Comparison of ENCODE assay signal across 21 mouse cellular contexts in genomic region chr2:83681785-83682184, GRCm38 (mm10). TPM values are rescaled to one million over a fixed set of nuclear protein-coding genes. Genes with fewer than 3 reads are reported as not detected.
A peak's percentile ranks its signal among the peaks of the same experiment; 100 is the strongest.
DNase-seq lines count a peak whose midpoint lies in the region; ATAC-seq and TF ChIP-seq lines count a peak whose summit lies in the region.
"Had no signal": no experiment of that assay in that cellular context is flagged by ENCODE, and none has a peak within 500 bp of the region (broad histone marks: within the 10 kb centered on the region; RNA-seq: fewer than 3 reads in every experiment).

No protein-coding gene starts in this region.

- H3K36me3 ChIP-seq in kidney, embryonic 14.5 days (ENCODE audit: control insufficient read depth, insufficient read depth, low read length): no peaks in the 10 kb centered on the region
- H3K36me3 ChIP-seq in midbrain, embryonic 11.5 days (ENCODE audit: control insufficient read depth, insufficient read depth, low read length): no peaks in the 10 kb centered on the region
- no peaks in the 10 kb centered on the region for H3K36me3 ChIP-seq in midbrain, embryonic 15.5 days (replicated peaks)
- no peaks in the 10 kb centered on the region for H3K36me3 ChIP-seq in neural tube, embryonic 12.5 days
- H3K36me3 ChIP-seq in forebrain, embryonic 15.5 days: no peaks in the 10 kb centered on the region
- H3K36me3 ChIP-seq in liver, postnatal 0 days (replicated peaks; ENCODE audit: insufficient read depth, low read length): no peaks in the 10 kb centered on the region
- H3K36me3 ChIP-seq: heart, embryonic 13.5 days; hindbrain, embryonic 15.5 days; limb, embryonic 12.5 days; liver, embryonic 12.5 days had no signal

- DNase-seq in kidney, postnatal 25 days: no peak
- peak; percentile 69 for DNase-seq in midbrain, embryonic 11.5 days (ENCODE audit: low spot score, missing footprints)
- no peak for DNase-seq in liver, postnatal 0 days
- DNase-seq: adrenal gland, postnatal 14 days; cerebellum, adult 11 months; cerebellum, postnatal 14 days; gastrocnemius, postnatal 14 days; heart, adult 18-20 months; kidney, adult 18-20 months; retina, postnatal 1 day had no signal

- no peaks in the 10 kb centered on the region for H3K27me3 ChIP-seq in kidney, embryonic 14.5 days (ENCODE audit: control insufficient read depth, insufficient read depth, low read length)
- H3K27me3 ChIP-seq in midbrain, embryonic 11.5 days (ENCODE audit: control insufficient read depth, insufficient read depth, low read length): no peaks in the 10 kb centered on the region
- no peaks in the 10 kb centered on the region for H3K27me3 ChIP-seq in midbrain, embryonic 15.5 days (replicated peaks)
- no peaks in the 10 kb centered on the region for H3K27me3 ChIP-seq in neural tube, embryonic 12.5 days (replicated peaks)
- no peaks in the 10 kb centered on the region for H3K27me3 ChIP-seq in forebrain, embryonic 15.5 days
- no peaks in the 10 kb centered on the region for H3K27me3 ChIP-seq in liver, postnatal 0 days (ENCODE audit: insufficient read depth, low read length)
- H3K27me3 ChIP-seq: CH12.LX; forebrain, embryonic 13.5 days; heart, embryonic 13.5 days; hindbrain, embryonic 15.5 days; limb, embryonic 12.5 days; liver, embryonic 12.5 days; megakaryocyte, embryonic 14.5 days had no signal

- no peaks in the 10 kb centered on the region for H3K9me3 ChIP-seq in kidney, embryonic 14.5 days (ENCODE audit: control insufficient read depth, low read length)
- no peaks in the 10 kb centered on the region for H3K9me3 ChIP-seq in midbrain, embryonic 11.5 days (ENCODE audit: control insufficient read depth, low read length)
- H3K9me3 ChIP-seq in midbrain, embryonic 15.5 days: no peaks in the 10 kb centered on the region
- H3K9me3 ChIP-seq in neural tube, embryonic 12.5 days: no peaks in the 10 kb centered on the region
- no peaks in the 10 kb centered on the region for H3K9me3 ChIP-seq in forebrain, embryonic 15.5 days
- no peaks in the 10 kb centered on the region for H3K9me3 ChIP-seq in liver, postnatal 0 days (ENCODE audit: low read length)
- H3K9me3 ChIP-seq: forebrain, embryonic 13.5 days; heart, embryonic 13.5 days; hindbrain, embryonic 15.5 days; limb, embryonic 12.5 days; liver, embryonic 12.5 days; megakaryocyte, embryonic 14.5 days had no signal

- peaks cover 3% of the 10 kb centered on the region; the same call in 1 of the 2 replicates for H3K4me1 ChIP-seq in kidney, embryonic 14.5 days (ENCODE audit: control insufficient read depth, insufficient read depth, low read length)
- no peaks in the 10 kb centered on the region for H3K4me1 ChIP-seq in midbrain, embryonic 11.5 days (ENCODE audit: control insufficient read depth, insufficient read depth, low read length)
- no peaks in the 10 kb centered on the region for H3K4me1 ChIP-seq in midbrain, embryonic 15.5 days
- H3K4me1 ChIP-seq in neural tube, embryonic 12.5 days: peaks cover 10% of the 10 kb centered on the region; the same call in 1 of the 2 replicates
- no peaks in the 10 kb centered on the region for H3K4me1 ChIP-seq in forebrain, embryonic 15.5 days
- H3K4me1 ChIP-seq in liver, postnatal 0 days (ENCODE audit: insufficient read depth): no peaks in the 10 kb centered on the region
- H3K4me1 ChIP-seq: forebrain, embryonic 13.5 days; hindbrain, embryonic 15.5 days; limb, embryonic 12.5 days; megakaryocyte, embryonic 14.5 days had no signal

- TF ChIP-seq CTCF in liver, postnatal 0 days (IDR thresholded peaks at IDR 0.05; ENCODE audit: low read depth): no peak

- H3K4me3 ChIP-seq in kidney, embryonic 14.5 days (ENCODE audit: low read length): no peak overlapping the region
- H3K4me3 ChIP-seq in midbrain, embryonic 11.5 days (ENCODE audit: low read depth, low read length): no peak overlapping the region
- no peak overlapping the region for H3K4me3 ChIP-seq in midbrain, embryonic 15.5 days
- H3K4me3 ChIP-seq in neural tube, embryonic 12.5 days: no peak overlapping the region
- H3K4me3 ChIP-seq in forebrain, embryonic 15.5 days: no peak overlapping the region
- H3K4me3 ChIP-seq in liver, postnatal 0 days (ENCODE audit: low read depth, low read length): no peak overlapping the region
- H3K4me3 ChIP-seq: forebrain, embryonic 13.5 days; heart, embryonic 13.5 days; hindbrain, embryonic 15.5 days; limb, embryonic 12.5 days; liver, embryonic 12.5 days; megakaryocyte, embryonic 14.5 days had no signal

- no peak overlapping the region for H3K4me2 ChIP-seq in kidney, embryonic 14.5 days (replicated peaks; ENCODE audit: low read depth, low read length)
- H3K4me2 ChIP-seq in midbrain, embryonic 11.5 days: no peak overlapping the region
- no peak overlapping the region for H3K4me2 ChIP-seq in midbrain, embryonic 15.5 days
- H3K4me2 ChIP-seq in neural tube, embryonic 12.5 days (replicated peaks): 0 out of 2 replicates have a peak overlapping the region, but pooled peaks have one; percentile 25
- H3K4me2 ChIP-seq in forebrain, embryonic 15.5 days (replicated peaks): no peak overlapping the region
- H3K4me2 ChIP-seq in liver, postnatal 0 days (ENCODE audit: low read depth, low read length): no peak overlapping the region
- H3K4me2 ChIP-seq: forebrain, embryonic 13.5 days; heart, embryonic 13.5 days; hindbrain, embryonic 15.5 days; limb, embryonic 12.5 days; liver, embryonic 12.5 days had no signal

- WGBS in kidney, embryonic 14.5 days: 34% methylated on average over 6 of the region's 6 CpGs
- 92% methylated on average over 6 of the region's 6 CpGs for WGBS in midbrain, embryonic 11.5 days
- 93% methylated on average over 6 of the region's 6 CpGs for WGBS in midbrain, embryonic 15.5 days
- 12% methylated on average over 6 of the region's 6 CpGs for WGBS in neural tube, embryonic 12.5 days
- 74% methylated on average over 6 of the region's 6 CpGs for WGBS in forebrain, embryonic 15.5 days
- WGBS in liver, postnatal 0 days (ENCODE audit: insufficient replicate concordance): 76% methylated on average over 6 of the region's 6 CpGs

- no peak for TF ChIP-seq EP300 in liver, postnatal 0 days (IDR thresholded peaks at IDR 0.05; ENCODE audit: low read depth)

- H3K27ac ChIP-seq in kidney, embryonic 14.5 days (ENCODE audit: low read depth, low read length): peak overlapping the region; percentile 20; the same call in 1 of the 2 replicates
- H3K27ac ChIP-seq in midbrain, embryonic 11.5 days (ENCODE audit: low read depth, low read length): no peak overlapping the region
- no peak overlapping the region for H3K27ac ChIP-seq in midbrain, embryonic 15.5 days
- H3K27ac ChIP-seq in neural tube, embryonic 12.5 days: no peak overlapping the region
- no peak overlapping the region for H3K27ac ChIP-seq in forebrain, embryonic 15.5 days (replicated peaks)
- H3K27ac ChIP-seq in liver, postnatal 0 days (ENCODE audit: low read depth): no peak overlapping the region
- H3K27ac ChIP-seq: forebrain, embryonic 13.5 days; hindbrain, embryonic 15.5 days; limb, embryonic 12.5 days; liver, embryonic 12.5 days had no signal

- H3K9ac ChIP-seq in kidney, embryonic 14.5 days (ENCODE audit: low read depth, low read length): no peak overlapping the region
- H3K9ac ChIP-seq in midbrain, embryonic 11.5 days (ENCODE audit: low read length): no peak overlapping the region
- H3K9ac ChIP-seq in midbrain, embryonic 15.5 days: no peak overlapping the region
- no peak overlapping the region for H3K9ac ChIP-seq in neural tube, embryonic 12.5 days
- no peak overlapping the region for H3K9ac ChIP-seq in forebrain, embryonic 15.5 days (replicated peaks)
- H3K9ac ChIP-seq in liver, postnatal 0 days (replicated peaks): no peak overlapping the region
- H3K9ac ChIP-seq: forebrain, embryonic 13.5 days; heart, embryonic 13.5 days; hindbrain, embryonic 15.5 days; limb, embryonic 12.5 days; liver, embryonic 12.5 days had no signal

- ATAC-seq in kidney, embryonic 14.5 days (ENCODE audit: low FRiP score, low TSS enrichment): peak; percentile 73
- ATAC-seq in midbrain, embryonic 11.5 days (ENCODE audit: low FRiP score): no peak
- no peak for ATAC-seq in midbrain, embryonic 15.5 days (replicated peaks)
- ATAC-seq in neural tube, embryonic 12.5 days (ENCODE audit: low FRiP score, low read depth): peak; percentile 90
- ATAC-seq in forebrain, embryonic 15.5 days (replicated peaks): no peak
- no peak for ATAC-seq in liver, postnatal 0 days
- ATAC-seq: forebrain, embryonic 13.5 days; liver, embryonic 12.5 days had no signal

RNA-seq across cellular contexts. Expression of gene Zc3h15, which starts 37.5 kb away (rescaled TPM):
- polyA plus RNA-seq in kidney, embryonic 14.5 days (2014; fragmentation: Nextera tagmentation; extraction: Ambion mirVana): 145 and 169 TPM in 2 replicates
- 178 and 195 TPM in 2 replicates for polyA plus RNA-seq in midbrain, embryonic 11.5 days (2014; fragmentation: Nextera tagmentation; extraction: Ambion mirVana)
- polyA plus RNA-seq in midbrain, embryonic 15.5 days (2015; fragmentation: Nextera tagmentation; extraction: Ambion mirVana): 153 and 175 TPM in 2 replicates
- polyA plus RNA-seq in neural tube, embryonic 12.5 days (2016; fragmentation: Nextera tagmentation; extraction: Ambion mirVana): 175 and 183 TPM in 2 replicates
- 162 and 177 TPM in 2 replicates for polyA plus RNA-seq in forebrain, embryonic 15.5 days (2015; fragmentation: Nextera tagmentation; extraction: Ambion mirVana)
- polyA plus RNA-seq in liver, postnatal 0 days (2015; fragmentation: Nextera tagmentation; extraction: Ambion mirVana): 59.1 and 63.1 TPM in 2 replicates

RNA-seq across cellular contexts. Expression of gene Itgav, which starts 42.4 kb away (rescaled TPM):
- polyA plus RNA-seq in kidney, embryonic 14.5 days (2014; fragmentation: Nextera tagmentation; extraction: Ambion mirVana): 117 and 125 TPM in 2 replicates
- polyA plus RNA-seq in midbrain, embryonic 11.5 days (2014; fragmentation: Nextera tagmentation; extraction: Ambion mirVana): 40.5 and 41.7 TPM in 2 replicates
- polyA plus RNA-seq in midbrain, embryonic 15.5 days (2015; fragmentation: Nextera tagmentation; extraction: Ambion mirVana): 16.1 and 16.9 TPM in 2 replicates
- 46.0 and 47.1 TPM in 2 replicates for polyA plus RNA-seq in neural tube, embryonic 12.5 days (2016; fragmentation: Nextera tagmentation; extraction: Ambion mirVana)
- 18.2 and 19.9 TPM in 2 replicates for polyA plus RNA-seq in forebrain, embryonic 15.5 days (2015; fragmentation: Nextera tagmentation; extraction: Ambion mirVana)
- polyA plus RNA-seq in liver, postnatal 0 days (2015; fragmentation: Nextera tagmentation; extraction: Ambion mirVana): 25.1 and 26.5 TPM in 2 replicates

Comparison
In these comparisons a context has a peak if more than half of its experiments do, and no peak if none do; other contexts are left out.
1. ATAC-seq: peak in kidney, embryonic 14.5 days (single experiment) and neural tube, embryonic 12.5 days (single experiment); none in midbrain, embryonic 11.5 days (single experiment), midbrain, embryonic 15.5 days (single experiment), forebrain, embryonic 15.5 days (single experiment) and liver, postnatal 0 days (single experiment).